Mouse (Mus musculus) stomach, postnatal 0 days (tissue): ENCODE measurements at regions not wholly inside any gene's neighbourhood (a gene's known extent, or its start where the extent isn't known, plus 50 kb on each side); places are given as distances from the start of the nearest gene placed in this dataset.

ENCODE experiments used
- ATAC-seq: fragments of 200-750 bp; cut with Nextera tagmentation; 2 replicates; pipeline ENCODE4 v1.8.0; 2017; ENCODE audit not compliant: low FRiP score, low TSS enrichment
- DNase-seq: peaks from one replicate; pipeline ENCODE4 v3.0.0-alpha.2; 2016; ENCODE audit warnings: low spot score
- H3K27ac ChIP-seq: fragments of 300-500 bp; sonication (generic); replicated peaks from 2 replicates; pipeline ENCODE4 v1.5.1; 2014; ENCODE audit warnings: mild to moderate bottlenecking, control low read depth
- H3K27me3 ChIP-seq: fragments of 300-500 bp; sonication (generic); 2 replicates; pipeline ENCODE4 v1.6.1; 2014; ENCODE audit warnings: low read length; ENCODE audit not compliant: control insufficient read depth, insufficient read depth
- H3K36me3 ChIP-seq: fragments of 300-500 bp; sonication (generic); 2 replicates; pipeline ENCODE4 v1.6.1; 2014; ENCODE audit warnings: low read length, mixed read lengths; ENCODE audit not compliant: control insufficient read depth, insufficient read depth
- H3K4me1 ChIP-seq: fragments of 300-500 bp; sonication (generic); replicated peaks from 2 replicates; pipeline ENCODE4 v1.6.1; 2014; ENCODE audit warnings: antibody characterized with exemption; ENCODE audit not compliant: control insufficient read depth, insufficient read depth
- H3K4me2 ChIP-seq: fragments of 300-500 bp; sonication (generic); replicated peaks from 2 replicates; pipeline ENCODE4 v1.6.1; 2014; ENCODE audit warnings: low read depth, mild to moderate bottlenecking, control low read depth, moderate library complexity
- H3K4me3 ChIP-seq: fragments of 300-500 bp; sonication (generic); 2 replicates; pipeline ENCODE4 v1.5.1; 2014; ENCODE audit warnings: low read depth, low read length, control low read depth
- H3K9ac ChIP-seq: fragments of 300-500 bp; sonication (generic); 2 replicates; pipeline ENCODE4 v1.6.1; 2014; ENCODE audit warnings: mild to moderate bottlenecking, low read length, control low read depth, mixed read lengths
- H3K9me3 ChIP-seq: fragments of 300-500 bp; sonication (generic); 2 replicates; pipeline ENCODE4 v1.6.1; 2016; ENCODE audit warnings: low read length; ENCODE audit not compliant: control insufficient read depth
- CTCF ChIP-seq: IDR thresholded peaks from 2 replicates; pipeline ENCODE4 v1.5.1; 2016; ENCODE audit warnings: antibody characterized with exemption, low read depth, mild to moderate bottlenecking, moderate library complexity
- EP300 ChIP-seq: optimal IDR thresholded peaks from 2 replicates; pipeline ENCODE3; 2016; ENCODE audit warnings: antibody characterized with exemption
- WGBS: fragments of 180-500 bp; shearing (Covaris S2); extraction: QIAGEN DNeasy Blood & Tissue Kit; methylation state at CpG from one replicate; pipeline ENCODE4 v1.1.7; 2014; 5-methylcytosine and 5-hydroxymethylcytosine counted together

- no peaks in the 10 kb centered on the region for H3K36me3 ChIP-seq
- no peak overlapping the region for H3K27ac ChIP-seq
- no peak for TF ChIP-seq CTCF
- no peak for TF ChIP-seq EP300
- no peak overlapping the region for H3K4me3 ChIP-seq
- no peaks in the 10 kb centered on the region for H3K4me1 ChIP-seq
- no peak for DNase-seq
- no peak overlapping the region for H3K9ac ChIP-seq
- ATAC-seq, result no peak
- no peaks in the 10 kb centered on the region for H3K9me3 ChIP-seq
- H3K27me3 ChIP-seq, result no peaks in the 10 kb centered on the region
- H3K4me2 ChIP-seq, result no peak overlapping the region
- WGBS, result 77% methylated on average over 1 of the region's 1 CpGs
Observed at GRCm38 (mm10) chr10:31051222-31051621, 208.6 kb upstream of the Hey2 start.

- no peaks in the 10 kb centered on the region for H3K36me3 ChIP-seq
- 70% methylated on average over 2 of the region's 2 CpGs for WGBS
- H3K27ac ChIP-seq, result no peak overlapping the region
- H3K4me2 ChIP-seq, result no peak overlapping the region
- H3K9me3 ChIP-seq, result no peaks in the 10 kb centered on the region
- H3K4me1 ChIP-seq, result no peaks in the 10 kb centered on the region
- no peaks in the 10 kb centered on the region for H3K27me3 ChIP-seq
- ATAC-seq (no peak), DNase-seq (no peak)
- H3K4me3 ChIP-seq, result no peak overlapping the region
- no peak overlapping the region for H3K9ac ChIP-seq
- TF ChIP-seq CTCF (no peak), EP300 (no peak)
Observed at GRCm38 (mm10) chr10:31049352-31049751, 206.8 kb upstream of the Hey2 start.

- H3K27ac ChIP-seq, result no peak overlapping the region
- WGBS, result 77% methylated on average over 4 of the region's 4 CpGs
Observed at GRCm38 (mm10) chr10:31035611-31036010, 193.0 kb upstream of the Hey2 start.

GRCm38 (mm10) chr10:31034782-31035181 lies 192.2 kb upstream of the Hey2 start:
- DNase-seq (no peak), ATAC-seq (no peak)
- H3K9ac ChIP-seq, result no peak overlapping the region
- no peaks in the 10 kb centered on the region for H3K9me3 ChIP-seq
- no peak overlapping the region for H3K4me2 ChIP-seq
- H3K27me3 ChIP-seq, result no peaks in the 10 kb centered on the region
- no peak overlapping the region for H3K4me3 ChIP-seq
- H3K27ac ChIP-seq, result no peak overlapping the region
- 35% methylated on average over 3 of the region's 3 CpGs for WGBS
- no peak for TF ChIP-seq CTCF
- no peak for TF ChIP-seq EP300
- no peaks in the 10 kb centered on the region for H3K4me1 ChIP-seq
- H3K36me3 ChIP-seq, result no peaks in the 10 kb centered on the region

More at GRCm38 (mm10) chr10:31035611-31036010, 193.0 kb upstream of the Hey2 start:
- TF ChIP-seq CTCF, result no peak
- TF ChIP-seq EP300, result no peak
- H3K4me3 ChIP-seq, result no peak overlapping the region
- H3K9ac ChIP-seq, result no peak overlapping the region
- H3K9me3 ChIP-seq, result no peaks in the 10 kb centered on the region
- no peak overlapping the region for H3K4me2 ChIP-seq
- no peaks in the 10 kb centered on the region for H3K36me3 ChIP-seq
- H3K27me3 ChIP-seq, result no peaks in the 10 kb centered on the region
- DNase-seq, result no peak
- ATAC-seq, result no peak
- H3K4me1 ChIP-seq, result no peaks in the 10 kb centered on the region

- Histone ChIP-seq H3K36me3 (no peaks in the 10 kb centered on the region), H3K9me3 (no peaks in the 10 kb centered on the region), H3K4me1 (no peaks in the 10 kb centered on the region), H3K4me3 (no peak overlapping the region), H3K9ac (no peak overlapping the region), H3K27ac (no peak overlapping the region), H3K27me3 (no peaks in the 10 kb centered on the region), H3K4me2 (no peak overlapping the region)
- 70% methylated on average over 2 of the region's 2 CpGs for WGBS
- ATAC-seq, result no peak
- TF ChIP-seq CTCF (no peak), EP300 (no peak)
- DNase-seq, result no peak
Observed at GRCm38 (mm10) chr10:31030676-31031075, 188.1 kb upstream of the Hey2 start.

- H3K27me3 ChIP-seq, result no peaks in the 10 kb centered on the region
- no peak for ATAC-seq
- no peak overlapping the region for H3K27ac ChIP-seq
- no peak overlapping the region for H3K4me2 ChIP-seq
- H3K4me3 ChIP-seq, result no peak overlapping the region
- no peaks in the 10 kb centered on the region for H3K9me3 ChIP-seq
- H3K4me1 ChIP-seq, result no peaks in the 10 kb centered on the region
- H3K9ac ChIP-seq, result no peak overlapping the region
- H3K36me3 ChIP-seq, result no peaks in the 10 kb centered on the region
- no peak for DNase-seq
- WGBS, result 46% methylated on average over 1 of the region's 1 CpGs
- TF ChIP-seq CTCF (no peak), EP300 (no peak)
Observed at GRCm38 (mm10) chr10:31026440-31026839, 183.8 kb upstream of the Hey2 start.
